Mouse (Mus musculus): ENCODE data around the gene 1700025G04Rik. TPM values are rescaled to one million over a fixed set of nuclear protein-coding genes. Genes with fewer than 3 reads are reported as not detected.

Gene 1700025G04Rik
- polyA plus RNA-seq, 2 experiments, result 1.2 to 2.1 TPM

- no peaks in the 10 kb centered on the region for H3K27me3 ChIP-seq (ENCODE audit: control insufficient read depth, insufficient read depth, low read length)
- no peaks in the 10 kb centered on the region for H3K9me3 ChIP-seq (ENCODE audit: control insufficient read depth, low read length)
- ATAC-seq (ENCODE audit: insufficient read depth), result no peak
- no peak overlapping the region for H3K4me3 ChIP-seq (ENCODE audit: insufficient read depth in 1 of 2, low read depth in 2 of 2, low read length in 2 of 2)
- H3K27ac ChIP-seq, result no peak overlapping the region
- 58% methylated on average over 6 of the region's 6 CpGs for WGBS (ENCODE audit: insufficient replicate concordance)
- H3K4me2 ChIP-seq (ENCODE audit: low read depth), result no peak overlapping the region
- H3K4me1 ChIP-seq (replicated peaks; ENCODE audit: control insufficient read depth in 2 of 2, insufficient read depth in 2 of 2, low read length in 1 of 2), result peaks cover 0 to 11% of the 10 kb centered on the region in 2 experiments; a peak in 1 of 4 replicates
- TF ChIP-seq CTCF (IDR thresholded peaks at IDR 0.05; ENCODE audit: low read depth), result no peak
- no peaks in the 10 kb centered on the region for H3K36me3 ChIP-seq (replicated peaks; ENCODE audit: control insufficient read depth, insufficient read depth, low read depth)
- no peak for DNase-seq (ENCODE audit: low read depth in 3 of 3, low spot score in 3 of 3)
- H3K9ac ChIP-seq (replicated peaks), result no peak overlapping the region
Observed at GRCm38 (mm10) chr1:152020812-152021211, 69.1 kb downstream of the 1700025G04Rik start.

DNA sequence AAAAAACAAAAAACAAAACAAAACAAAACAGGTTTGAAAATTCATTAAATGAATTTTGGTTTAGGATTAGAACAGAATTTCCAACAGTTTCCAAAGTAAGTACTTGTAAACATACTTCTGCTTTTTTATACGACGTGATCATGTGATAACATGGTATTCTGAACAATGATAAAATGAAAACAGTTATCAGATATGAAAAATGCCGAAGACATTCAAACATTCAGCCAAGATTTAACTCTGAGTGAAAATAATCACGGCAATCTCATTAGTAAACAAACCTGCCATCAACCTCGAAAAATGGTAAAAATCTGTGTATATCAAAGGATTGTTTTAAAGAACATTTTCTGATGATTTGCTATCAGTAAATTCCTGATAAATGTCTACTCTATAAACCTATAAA, 69.9 kb downstream of the 1700025G04Rik start:
- TF ChIP-seq EP300 (IDR thresholded peaks at IDR 0.05; ENCODE audit: low read depth), result no peak
- TF ChIP-seq CTCF (IDR thresholded peaks at IDR 0.05; ENCODE audit: low read depth), result no peak
- no peak overlapping the region for H3K9ac ChIP-seq (replicated peaks)
- WGBS (ENCODE audit: insufficient replicate concordance), result 37% methylated on average over 5 of the region's 5 CpGs
- no peaks in the 10 kb centered on the region for H3K36me3 ChIP-seq (replicated peaks; ENCODE audit: control insufficient read depth, insufficient read depth, low read depth)
- no peak overlapping the region for H3K4me2 ChIP-seq (ENCODE audit: low read depth)
- no peaks in the 10 kb centered on the region for H3K9me3 ChIP-seq (ENCODE audit: control insufficient read depth, low read length)
- DNase-seq (ENCODE audit: low read depth in 3 of 3, low spot score in 3 of 3) (no peak), ATAC-seq (ENCODE audit: insufficient read depth) (no peak)
- H3K4me1 ChIP-seq (replicated peaks; ENCODE audit: control insufficient read depth in 2 of 2, insufficient read depth in 2 of 2, low read length in 1 of 2), result peaks cover 0 to 15% of the 10 kb centered on the region in 2 experiments; a peak in 2 of 4 replicates
- H3K27ac ChIP-seq, result no peak overlapping the region
- no peak overlapping the region for H3K4me3 ChIP-seq (ENCODE audit: insufficient read depth in 1 of 2, low read depth in 2 of 2, low read length in 2 of 2)
- H3K27me3 ChIP-seq (ENCODE audit: control insufficient read depth, insufficient read depth, low read length), result no peaks in the 10 kb centered on the region

GRCm38 (mm10) chr1:152019196-152019595, 70.7 kb downstream of the 1700025G04Rik start:
- Histone ChIP-seq H3K9me3 (ENCODE audit: control insufficient read depth, low read length) (no peaks in the 10 kb centered on the region), H3K4me2 (ENCODE audit: low read depth) (no peak overlapping the region), H3K4me3 (ENCODE audit: insufficient read depth in 1 of 2, low read depth in 2 of 2, low read length in 2 of 2) (no peak overlapping the region), H3K27me3 (ENCODE audit: control insufficient read depth, insufficient read depth, low read length) (no peaks in the 10 kb centered on the region), H3K27ac (no peak overlapping the region), H3K4me1 (replicated peaks; ENCODE audit: control insufficient read depth in 2 of 2, insufficient read depth in 2 of 2, low read length in 1 of 2) (peaks cover 0 to 16% of the 10 kb centered on the region in 2 experiments; a peak in 2 of 4 replicates), H3K9ac (replicated peaks) (no peak overlapping the region), H3K36me3 (replicated peaks; ENCODE audit: control insufficient read depth, insufficient read depth, low read depth) (no peaks in the 10 kb centered on the region)
- TF ChIP-seq CTCF (IDR thresholded peaks at IDR 0.05; ENCODE audit: low read depth) (no peak), EP300 (IDR thresholded peaks at IDR 0.05; ENCODE audit: low read depth) (no peak)
- ATAC-seq (ENCODE audit: insufficient read depth) (0 out of 2 replicates have a peak, but pooled peaks have one; percentile 21), DNase-seq (ENCODE audit: low read depth in 3 of 3, low spot score in 3 of 3) (peak in 1 of 3 experiments; percentile 22)
- WGBS (ENCODE audit: insufficient replicate concordance), result 13% methylated on average over 5 of the region's 5 CpGs

DNA sequence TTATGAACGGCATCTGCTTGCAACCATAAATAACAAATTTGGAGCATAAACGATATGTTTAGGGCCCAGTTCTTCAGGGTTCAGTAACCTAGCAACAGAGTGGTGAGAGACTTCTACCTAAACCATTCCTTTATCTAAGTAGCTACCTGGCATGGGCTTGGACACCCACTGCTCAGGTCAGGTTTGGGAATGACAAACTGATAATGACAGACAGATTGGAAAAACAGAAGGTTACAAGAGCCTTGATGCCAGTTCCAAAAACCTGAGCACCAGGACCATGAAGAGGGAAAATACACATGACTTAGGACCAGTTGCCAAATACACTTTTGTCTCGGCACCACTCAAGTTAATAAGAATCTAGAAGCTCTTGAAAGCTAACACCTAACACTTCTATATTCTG, 71.6 kb downstream of the 1700025G04Rik start:
- H3K27ac ChIP-seq, result no peak overlapping the region
- no peaks in the 10 kb centered on the region for H3K27me3 ChIP-seq (ENCODE audit: control insufficient read depth, insufficient read depth, low read length)
- H3K9ac ChIP-seq (replicated peaks), result no peak overlapping the region
- ATAC-seq (ENCODE audit: insufficient read depth) (no peak), DNase-seq (ENCODE audit: low read depth in 3 of 3, low spot score in 3 of 3) (no peak)
- H3K4me2 ChIP-seq (ENCODE audit: low read depth), result no peak overlapping the region
- H3K4me3 ChIP-seq (ENCODE audit: insufficient read depth in 1 of 2, low read depth in 2 of 2, low read length in 2 of 2), result no peak overlapping the region
- no peak for TF ChIP-seq EP300 (IDR thresholded peaks at IDR 0.05; ENCODE audit: low read depth)
- TF ChIP-seq CTCF (IDR thresholded peaks at IDR 0.05; ENCODE audit: low read depth), result no peak
- 58% methylated on average over 3 of the region's 3 CpGs for WGBS (ENCODE audit: insufficient replicate concordance)
- no peaks in the 10 kb centered on the region for H3K36me3 ChIP-seq (replicated peaks; ENCODE audit: control insufficient read depth, insufficient read depth, low read depth)
- H3K4me1 ChIP-seq (replicated peaks; ENCODE audit: control insufficient read depth in 2 of 2, insufficient read depth in 2 of 2, low read length in 1 of 2), result peaks cover 0 to 16% of the 10 kb centered on the region in 2 experiments; a peak in 2 of 4 replicates
- no peaks in the 10 kb centered on the region for H3K9me3 ChIP-seq (ENCODE audit: control insufficient read depth, low read length)

- H3K36me3 ChIP-seq (replicated peaks; ENCODE audit: control insufficient read depth, insufficient read depth, low read depth), result no peaks in the 10 kb centered on the region
- TF ChIP-seq EP300 (IDR thresholded peaks at IDR 0.05; ENCODE audit: low read depth), result no peak
- TF ChIP-seq CTCF (IDR thresholded peaks at IDR 0.05; ENCODE audit: low read depth), result no peak
- no peak overlapping the region for H3K9ac ChIP-seq (replicated peaks)
- H3K4me2 ChIP-seq (ENCODE audit: low read depth), result no peak overlapping the region
- H3K27me3 ChIP-seq (ENCODE audit: control insufficient read depth, insufficient read depth, low read length), result no peaks in the 10 kb centered on the region
- H3K4me3 ChIP-seq (ENCODE audit: insufficient read depth in 1 of 2, low read depth in 2 of 2, low read length in 2 of 2), result no peak overlapping the region
- H3K9me3 ChIP-seq (ENCODE audit: control insufficient read depth, low read length), result no peaks in the 10 kb centered on the region
- no peak overlapping the region for H3K27ac ChIP-seq
- peaks cover 0 to 16% of the 10 kb centered on the region in 2 experiments; a peak in 2 of 4 replicates for H3K4me1 ChIP-seq (replicated peaks; ENCODE audit: control insufficient read depth in 2 of 2, insufficient read depth in 2 of 2, low read length in 1 of 2)
- DNase-seq (ENCODE audit: low read depth in 3 of 3, low spot score in 3 of 3), result no peak
- no peak for ATAC-seq (ENCODE audit: insufficient read depth)
- WGBS (ENCODE audit: insufficient replicate concordance), result 34% methylated on average over 3 of the region's 3 CpGs
Observed at GRCm38 (mm10) chr1:152016663-152017062, 73.3 kb downstream of the 1700025G04Rik start.
